Mouse (Mus musculus) ES-Bruce4 (cell line): ENCODE results near the gene Gucd1.

Experiments used
- CTCF ChIP-seq: IDR thresholded peaks from one replicate; pipeline ENCODE4 v1.8.1; 2011; ENCODE audit warnings: low read depth, low read length
- EP300 ChIP-seq: IDR thresholded peaks from 2 replicates; pipeline ENCODE4 v1.6.1; 2011; ENCODE audit warnings: low read depth, low read length; ENCODE audit not compliant: insufficient read depth
- POLR2A ChIP-seq: IDR thresholded peaks from one replicate; pipeline ENCODE4 v1.8.1; 2011; ENCODE audit warnings: low read length; ENCODE audit not compliant: insufficient read depth

GRCm38 (mm10) chr10:75562596-75562995, 44.8 kb upstream of the Gucd1 start:
- TF ChIP-seq CTCF (no peak), EP300 (no peak), POLR2A (no peak)
